Mouse (Mus musculus): Measurements from ENCODE around the gene Tmed10. TPM values are rescaled to one million over a fixed set of nuclear protein-coding genes. Genes with fewer than 3 reads are reported as not detected.
A peak's percentile ranks its signal among the peaks of the same experiment; 100 is the strongest.

Gene Tmed10
- polyA plus RNA-seq, 1 experiment from 2014 or later: 247 TPM

- no peaks in the 10 kb centered on the region for H3K9me3 ChIP-seq (replicated peaks)
- 92% methylated on average over 7 of the region's 7 CpGs for WGBS
- H3K9ac ChIP-seq: no peak overlapping the region
- H3K27ac ChIP-seq: no peak overlapping the region
- H3K4me3 ChIP-seq: no peak overlapping the region
- H3K4me2 ChIP-seq (replicated peaks): no peak overlapping the region
- H3K36me3 ChIP-seq: no peaks in the 10 kb centered on the region
- no peak for ATAC-seq (ENCODE audit: low FRiP score)
- no peaks in the 10 kb centered on the region for H3K4me1 ChIP-seq
- H3K27me3 ChIP-seq: no peaks in the 10 kb centered on the region
Measured at GRCm38 (mm10) chr12:85391148-85391547, 16.5 kb upstream of the Tmed10 start.

GRCm38 (mm10) chr12:85389204-85390185 is 14.8 kb upstream of the Tmed10 start:
- H3K27me3 ChIP-seq: no peaks in the 10 kb centered on the region
- no peaks in the 10 kb centered on the region for H3K36me3 ChIP-seq
- no peak overlapping the region for H3K27ac ChIP-seq
- no peaks in the 10 kb centered on the region for H3K9me3 ChIP-seq (replicated peaks)
- H3K4me1 ChIP-seq: no peaks in the 10 kb centered on the region
- H3K4me3 ChIP-seq: no peak overlapping the region
- no peak for ATAC-seq (ENCODE audit: low FRiP score)
- WGBS: 78% methylated on average over 15 of the region's 15 CpGs
- no peak overlapping the region for H3K4me2 ChIP-seq (replicated peaks)
- no peak overlapping the region for H3K9ac ChIP-seq

GRCm38 (mm10) chr12:85385995-85386375 is 11.3 kb upstream of the Tmed10 start:
- Histone ChIP-seq H3K9ac (no peak overlapping the region), H3K4me2 (replicated peaks) (no peak overlapping the region), H3K27me3 (no peaks in the 10 kb centered on the region), H3K4me1 (no peaks in the 10 kb centered on the region), H3K27ac (no peak overlapping the region), H3K9me3 (replicated peaks) (no peaks in the 10 kb centered on the region), H3K4me3 (no peak overlapping the region), H3K36me3 (no peaks in the 10 kb centered on the region)
- ATAC-seq (ENCODE audit: low FRiP score): no peak
- WGBS: 52% methylated on average over 5 of the region's 5 CpGs

GRCm38 (mm10) chr12:85385329-85385994 is 10.8 kb upstream of the Tmed10 start:
- no peak for ATAC-seq (ENCODE audit: low FRiP score)
- Histone ChIP-seq H3K4me1 (no peaks in the 10 kb centered on the region), H3K4me3 (no peak overlapping the region), H3K27ac (no peak overlapping the region), H3K4me2 (replicated peaks) (no peak overlapping the region), H3K9ac (no peak overlapping the region), H3K27me3 (no peaks in the 10 kb centered on the region), H3K9me3 (replicated peaks) (no peaks in the 10 kb centered on the region), H3K36me3 (no peaks in the 10 kb centered on the region)
- WGBS: 85% methylated on average over 10 of the region's 10 CpGs

DNA sequence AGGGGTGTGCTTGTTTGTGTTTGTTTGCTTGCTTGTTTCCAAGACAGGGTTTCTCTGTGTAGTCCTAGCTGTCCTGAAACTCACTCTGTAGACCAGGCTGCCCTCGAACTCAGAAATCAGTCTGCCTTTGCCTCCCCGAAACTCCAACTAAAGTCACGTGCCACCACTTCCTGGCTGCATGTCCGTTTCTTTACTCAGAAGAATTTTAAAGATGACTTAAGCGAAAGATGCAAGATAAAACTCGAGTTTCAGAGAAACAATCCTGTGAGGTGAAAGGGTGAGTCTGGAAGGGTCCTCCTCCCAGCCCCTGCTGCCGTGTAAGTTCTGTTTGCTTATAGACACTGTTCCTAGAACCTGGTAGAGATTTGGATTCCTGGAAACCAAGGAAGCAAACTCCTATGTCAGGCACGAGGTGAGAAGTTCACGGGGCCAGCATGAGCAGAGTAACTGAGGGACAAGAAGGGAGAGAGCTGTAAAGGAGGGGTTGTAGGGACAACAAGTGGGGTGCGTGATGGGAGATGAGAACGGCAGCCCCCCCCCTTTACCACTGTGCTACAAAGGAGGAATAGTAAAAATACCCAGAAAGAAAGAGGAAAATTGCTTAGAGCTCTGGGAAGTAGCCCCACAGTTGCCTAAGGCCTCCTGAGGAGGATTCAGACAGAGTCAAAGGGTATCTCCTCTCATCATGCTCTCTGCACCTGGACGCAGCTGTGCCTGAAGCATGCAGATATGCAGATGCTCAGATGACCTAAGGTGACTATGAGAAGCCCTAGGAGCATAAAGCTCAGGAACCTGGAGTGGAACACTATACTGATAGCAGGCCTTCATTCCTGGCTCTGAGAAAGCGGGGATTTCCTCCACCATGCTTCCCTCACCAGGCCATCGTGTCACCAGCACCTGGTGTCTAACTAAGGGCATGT is 8.4 kb upstream of the Tmed10 start:
- H3K27me3 ChIP-seq: no peaks in the 10 kb centered on the region
- no peaks in the 10 kb centered on the region for H3K9me3 ChIP-seq (replicated peaks)
- H3K9ac ChIP-seq: no peak overlapping the region
- no peaks in the 10 kb centered on the region for H3K4me1 ChIP-seq
- no peak overlapping the region for H3K4me2 ChIP-seq (replicated peaks)
- no peak overlapping the region for H3K27ac ChIP-seq
- WGBS: 78% methylated on average over 14 of the region's 14 CpGs
- H3K36me3 ChIP-seq: no peaks in the 10 kb centered on the region
- no peak for ATAC-seq (ENCODE audit: low FRiP score)
- H3K4me3 ChIP-seq: no peak overlapping the region

DNA sequence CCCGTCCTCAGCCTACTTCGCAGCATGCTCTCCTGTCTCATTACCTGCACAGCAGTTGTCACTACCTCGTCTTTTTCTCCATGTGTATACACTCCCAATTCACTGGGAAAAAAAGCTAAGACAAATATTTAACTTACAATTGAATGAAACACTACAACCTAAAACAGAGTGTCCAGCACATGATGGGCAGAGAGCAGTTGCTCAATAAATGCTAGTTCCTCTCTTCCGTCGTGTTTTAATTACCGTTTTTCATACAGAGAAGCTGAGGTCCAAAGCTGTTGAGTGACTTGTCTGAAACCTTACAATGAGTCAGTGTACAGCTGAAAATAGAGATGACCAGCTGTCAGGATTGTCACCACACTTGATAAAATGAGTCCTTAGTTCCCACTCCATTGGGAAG is 6.9 kb upstream of the Tmed10 start:
- H3K4me3 ChIP-seq: no peak overlapping the region
- no peaks in the 10 kb centered on the region for H3K36me3 ChIP-seq
- H3K4me2 ChIP-seq (replicated peaks): no peak overlapping the region
- no peak for ATAC-seq (ENCODE audit: low FRiP score)
- H3K9me3 ChIP-seq (replicated peaks): no peaks in the 10 kb centered on the region
- H3K4me1 ChIP-seq: no peaks in the 10 kb centered on the region
- H3K27me3 ChIP-seq: no peaks in the 10 kb centered on the region
- no peak overlapping the region for H3K27ac ChIP-seq
- H3K9ac ChIP-seq: no peak overlapping the region
- 88% methylated on average over 6 of the region's 6 CpGs for WGBS

DNA sequence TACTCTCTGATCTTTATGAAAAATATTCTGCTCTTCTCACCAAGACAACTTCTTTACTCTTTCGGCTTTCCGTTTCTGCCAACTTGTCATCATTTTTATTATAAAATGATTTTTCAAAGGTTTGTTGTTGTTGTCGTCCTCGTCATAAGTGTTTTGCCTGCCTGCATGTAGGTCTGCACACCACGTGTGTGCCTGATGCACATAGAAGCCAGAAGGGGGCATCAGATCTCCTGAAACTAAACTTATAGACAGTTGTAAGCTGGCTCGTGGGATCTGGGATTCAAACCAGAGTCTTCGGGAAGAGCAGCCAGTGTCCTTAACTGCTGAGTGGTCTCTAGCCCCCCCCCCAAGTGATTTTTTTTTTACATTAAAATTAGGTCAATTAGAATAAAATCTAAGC is 6.3 kb upstream of the Tmed10 start:
- no peak overlapping the region for H3K9ac ChIP-seq
- WGBS: 74% methylated on average over 7 of the region's 7 CpGs
- H3K27me3 ChIP-seq: no peaks in the 10 kb centered on the region
- H3K9me3 ChIP-seq (replicated peaks): no peaks in the 10 kb centered on the region
- no peak overlapping the region for H3K4me2 ChIP-seq (replicated peaks)
- no peak overlapping the region for H3K27ac ChIP-seq
- no peaks in the 10 kb centered on the region for H3K4me1 ChIP-seq
- no peak for ATAC-seq (ENCODE audit: low FRiP score)
- H3K36me3 ChIP-seq: no peaks in the 10 kb centered on the region
- no peak overlapping the region for H3K4me3 ChIP-seq

GRCm38 (mm10) chr12:85380308-85380707 is 5.7 kb upstream of the Tmed10 start:
- 0 out of 2 replicates have a peak, but pooled peaks cover 2% of the 10 kb centered on the region for H3K4me1 ChIP-seq
- H3K4me2 ChIP-seq (replicated peaks): no peak overlapping the region
- H3K27ac ChIP-seq: no peak overlapping the region
- H3K9me3 ChIP-seq (replicated peaks): no peaks in the 10 kb centered on the region
- H3K4me3 ChIP-seq: no peak overlapping the region
- H3K9ac ChIP-seq: no peak overlapping the region
- 67% methylated on average over 1 of the region's 1 CpGs for WGBS
- no peak for ATAC-seq (ENCODE audit: low FRiP score)
- H3K36me3 ChIP-seq: no peaks in the 10 kb centered on the region
- H3K27me3 ChIP-seq: no peaks in the 10 kb centered on the region

GRCm38 (mm10) chr12:85378271-85378670 is 3.6 kb upstream of the Tmed10 start:
- 79% methylated on average over 2 of the region's 2 CpGs for WGBS
- H3K4me2 ChIP-seq (replicated peaks): no peak overlapping the region
- no peaks in the 10 kb centered on the region for H3K27me3 ChIP-seq
- no peak for ATAC-seq (ENCODE audit: low FRiP score)
- no peak overlapping the region for H3K4me3 ChIP-seq
- no peak overlapping the region for H3K9ac ChIP-seq
- H3K4me1 ChIP-seq: peaks cover 7% of the 10 kb centered on the region
- H3K36me3 ChIP-seq: no peaks in the 10 kb centered on the region
- no peak overlapping the region for H3K27ac ChIP-seq
- H3K9me3 ChIP-seq (replicated peaks): no peaks in the 10 kb centered on the region

GRCm38 (mm10) chr12:85373591-85374560 is 771 bp downstream of the Tmed10 start:
- Histone ChIP-seq H3K9ac (peak overlapping the region; percentile 98), H3K36me3 (no peaks in the 10 kb centered on the region), H3K4me1 (peaks cover 17% of the 10 kb centered on the region), H3K4me2 (replicated peaks) (peak overlapping the region; percentile 68), H3K4me3 (peak overlapping the region; percentile 98), H3K27ac (peak overlapping the region; percentile 80), H3K9me3 (replicated peaks) (no peaks in the 10 kb centered on the region), H3K27me3 (no peaks in the 10 kb centered on the region)
- 2% methylated on average over 53 of the region's 53 CpGs for WGBS
- ATAC-seq (ENCODE audit: low FRiP score): peak; percentile 72

DNA sequence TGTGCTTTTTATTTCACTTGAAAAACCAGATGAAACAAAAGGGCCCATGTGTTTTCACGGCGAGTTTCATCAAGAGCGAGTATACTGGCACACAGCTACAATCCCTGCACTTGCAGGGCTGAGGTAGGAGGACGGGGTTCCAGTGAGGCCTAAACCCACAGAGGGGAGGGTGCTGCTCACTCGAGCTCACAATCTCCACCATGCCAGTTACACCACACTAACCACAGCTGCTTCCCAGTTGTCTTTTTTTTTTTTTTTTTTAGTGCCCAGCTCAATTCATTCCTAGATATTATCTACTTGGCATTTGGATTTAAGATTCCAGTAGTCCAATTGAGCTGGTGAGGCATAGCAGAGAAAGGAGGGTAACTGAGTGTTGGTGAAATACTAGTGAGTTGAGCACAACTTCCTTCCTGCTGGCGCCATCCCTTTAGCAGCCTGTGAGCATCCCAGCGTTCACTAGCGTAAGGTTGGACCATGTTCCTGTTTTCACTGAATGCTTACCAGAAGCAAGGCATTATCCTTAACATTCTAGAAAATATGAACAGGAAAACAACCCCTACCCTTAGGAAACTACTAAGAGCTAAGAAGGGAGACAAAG is 2.5 kb downstream of the Tmed10 start:
- Histone ChIP-seq H3K4me1 (peaks cover 18% of the 10 kb centered on the region), H3K27me3 (no peaks in the 10 kb centered on the region), H3K27ac (no peak overlapping the region), H3K9ac (0 out of 2 replicates have a peak overlapping the region, but pooled peaks have one; percentile 13), H3K9me3 (replicated peaks) (no peaks in the 10 kb centered on the region), H3K4me3 (no peak overlapping the region), H3K36me3 (no peaks in the 10 kb centered on the region), H3K4me2 (replicated peaks) (peak overlapping the region; percentile 19; the same call in 1 of the 2 replicates)
- 72% methylated on average over 8 of the region's 8 CpGs for WGBS
- ATAC-seq (ENCODE audit: low FRiP score): no peak
